Mouse (Mus musculus): ENCODE data around the gene Gorasp1.

Gene Gorasp1

DNA sequence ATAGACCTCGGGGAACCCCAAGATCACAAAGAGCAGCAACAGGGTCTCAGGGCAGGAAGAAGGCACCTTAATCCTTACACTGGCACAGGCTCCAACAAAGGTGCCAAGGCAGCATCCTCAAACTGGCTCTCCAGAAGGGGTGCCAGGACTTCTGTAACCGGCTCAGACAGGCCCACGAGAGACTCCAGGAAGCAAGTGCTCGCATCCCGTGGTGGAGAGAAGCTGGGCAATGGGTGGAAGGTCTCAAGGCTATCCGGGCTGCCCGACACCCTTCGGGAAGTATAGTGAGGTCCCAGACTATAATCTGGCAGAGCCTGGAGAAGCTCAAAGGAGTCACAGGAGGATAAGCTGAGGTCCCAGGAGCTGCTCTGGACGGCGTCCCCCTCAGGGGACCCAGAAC is 34.8 kb upstream of the Gorasp1 start:
- no peak for DNase-seq

GRCm38 (mm10) chr9:119970763-119971656 is 33.6 kb upstream of the Gorasp1 start:
- DNase-seq, result peak; percentile 88

DNA sequence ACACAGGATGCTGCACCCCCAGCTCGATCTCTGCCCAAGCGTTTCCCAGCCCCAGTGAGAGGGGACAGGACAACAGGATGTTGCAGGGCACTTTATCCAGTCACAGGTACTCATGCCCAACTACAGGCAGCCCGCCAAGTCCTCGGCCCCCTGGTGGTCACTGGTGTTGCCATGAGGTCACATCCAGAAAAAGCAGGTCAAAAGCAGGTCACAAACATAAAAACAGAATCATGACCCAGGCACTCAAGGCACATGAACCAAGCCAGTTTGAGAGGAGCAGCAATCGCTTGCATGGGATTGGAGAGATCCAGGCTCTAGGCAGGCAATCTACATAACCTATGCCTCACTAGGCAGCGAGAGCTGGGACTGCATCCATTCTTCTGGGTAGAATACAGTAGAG is 32.9 kb upstream of the Gorasp1 start:
- peak; percentile 78 for DNase-seq

- no peak for DNase-seq
Observed at GRCm38 (mm10) chr9:119969811-119970210, 32.4 kb upstream of the Gorasp1 start.

DNA sequence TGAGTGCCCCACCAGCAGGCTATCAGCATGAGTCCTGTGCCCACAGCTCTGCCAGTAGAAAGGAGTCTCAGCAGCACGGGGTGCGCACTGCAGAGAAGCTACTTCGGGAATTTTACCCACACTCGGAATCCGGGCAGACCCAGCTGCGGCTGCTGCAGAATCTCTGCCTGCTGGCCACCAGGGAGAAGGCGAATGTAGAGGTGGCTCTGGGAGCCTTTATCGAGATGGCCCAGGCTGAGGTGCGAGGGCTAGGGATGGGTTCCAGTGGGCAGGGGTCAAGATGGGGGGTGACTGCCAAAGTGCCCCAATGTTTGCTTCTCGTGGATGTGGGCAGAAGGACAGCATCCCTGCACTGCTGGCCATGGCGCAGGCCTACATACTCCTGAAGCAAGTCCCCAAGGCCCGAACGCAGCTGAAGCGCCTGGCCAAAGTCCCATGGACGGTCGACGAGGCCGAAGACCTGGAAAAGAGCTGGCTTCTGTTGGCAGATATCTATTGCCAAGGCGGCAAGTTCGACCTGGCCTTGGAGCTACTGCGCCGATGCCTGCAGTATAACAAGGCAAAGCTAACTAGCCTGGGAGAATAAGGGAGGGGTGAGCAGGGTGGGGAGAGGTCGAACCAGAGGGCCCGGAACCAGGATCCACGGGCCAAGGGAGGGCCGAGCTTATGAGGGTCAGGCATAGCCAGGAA is 29.0 kb upstream of the Gorasp1 start:
- peak; percentile 28 for DNase-seq

GRCm38 (mm10) chr9:119965186-119965585 is 27.8 kb upstream of the Gorasp1 start:
- no peak for DNase-seq

DNA sequence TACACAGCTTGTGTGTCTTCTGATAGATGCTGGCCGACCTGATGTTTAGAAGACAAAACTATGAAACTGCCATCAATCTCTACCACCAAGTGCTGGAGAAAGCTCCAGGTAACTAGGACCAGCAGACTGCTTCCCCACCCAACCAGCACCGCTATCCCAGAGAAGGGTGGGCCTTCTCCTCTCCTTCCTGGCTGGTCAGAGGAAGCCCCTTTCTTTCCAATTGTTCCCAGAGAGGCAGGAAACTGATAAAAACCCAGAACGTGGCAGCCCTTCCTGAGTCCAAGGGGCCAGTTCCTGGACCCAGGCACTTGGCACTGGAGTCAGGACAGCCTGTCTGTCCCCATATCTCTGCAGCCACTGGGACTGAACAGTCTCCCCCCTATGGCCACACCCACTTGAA is 26.8 kb upstream of the Gorasp1 start:
- DNase-seq, result no peak

- DNase-seq, result peak; percentile 59
Observed at GRCm38 (mm10) chr9:119962987-119963667, 25.8 kb upstream of the Gorasp1 start.

GRCm38 (mm10) chr9:119962216-119962615 is 24.9 kb upstream of the Gorasp1 start:
- no peak for DNase-seq

DNA sequence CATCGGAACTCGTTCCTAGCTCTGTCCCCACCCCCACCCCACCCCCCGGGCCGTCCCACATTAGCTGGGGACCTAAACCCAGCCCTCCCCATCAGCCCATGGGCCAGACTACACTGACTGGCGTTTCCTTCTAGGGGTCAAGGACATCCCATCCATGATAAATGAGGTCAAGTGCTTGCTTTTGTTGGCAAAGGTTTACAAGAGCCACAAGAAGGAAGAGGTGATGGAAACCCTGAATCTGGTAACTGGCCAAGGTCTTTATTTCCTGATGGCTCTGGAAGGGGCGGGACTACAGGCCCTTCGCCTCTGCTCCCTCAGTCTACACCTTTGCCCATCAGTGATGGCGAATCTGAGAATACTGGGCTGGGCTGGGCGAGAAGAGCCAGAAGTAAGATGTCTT is 21.5 kb upstream of the Gorasp1 start:
- DNase-seq, result no peak

GRCm38 (mm10) chr9:119951388-119951787 is 14.0 kb upstream of the Gorasp1 start:
- no peak for DNase-seq

DNA sequence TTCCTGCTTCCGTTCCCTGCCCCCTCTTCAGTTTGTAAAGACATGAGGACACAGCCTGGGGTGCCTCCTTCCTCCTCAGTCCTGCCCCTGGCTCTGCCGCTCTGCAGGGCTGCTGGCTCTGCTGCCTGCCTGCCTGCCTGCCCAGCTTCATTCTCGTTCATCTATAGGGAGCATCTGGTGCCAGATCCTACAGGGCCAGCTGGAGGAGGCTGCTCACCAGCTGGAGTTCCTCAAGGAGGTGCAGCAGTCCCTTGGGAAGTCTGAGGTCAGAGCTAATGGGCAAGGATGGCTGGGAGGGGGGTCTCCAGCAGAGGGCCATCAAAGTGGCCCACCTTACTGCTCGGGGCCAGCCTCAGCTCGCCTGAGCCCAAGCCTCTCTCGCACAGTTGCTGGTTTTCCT is 13.1 kb upstream of the Gorasp1 start:
- no peak for DNase-seq

DNA sequence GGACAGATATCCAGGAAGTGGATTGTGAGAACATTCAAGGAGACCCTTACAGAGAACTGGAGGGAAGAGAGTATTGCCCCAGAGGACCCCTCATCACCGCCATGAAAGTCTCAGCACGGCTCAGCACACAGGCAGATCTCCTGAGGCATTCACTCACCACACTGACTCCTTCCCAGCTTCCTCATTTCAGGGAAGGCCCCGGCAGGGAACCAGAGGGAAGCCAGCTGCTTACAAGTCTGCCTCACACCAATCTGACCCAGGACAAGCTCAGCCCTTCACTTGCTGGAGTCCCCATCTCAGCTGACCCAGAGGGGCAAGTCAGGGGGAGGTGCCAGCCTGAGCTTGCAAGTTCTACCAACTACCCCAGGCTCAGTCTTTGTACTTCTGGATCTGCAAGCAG is 11.4 kb upstream of the Gorasp1 start:
- DNase-seq, result no peak

DNA sequence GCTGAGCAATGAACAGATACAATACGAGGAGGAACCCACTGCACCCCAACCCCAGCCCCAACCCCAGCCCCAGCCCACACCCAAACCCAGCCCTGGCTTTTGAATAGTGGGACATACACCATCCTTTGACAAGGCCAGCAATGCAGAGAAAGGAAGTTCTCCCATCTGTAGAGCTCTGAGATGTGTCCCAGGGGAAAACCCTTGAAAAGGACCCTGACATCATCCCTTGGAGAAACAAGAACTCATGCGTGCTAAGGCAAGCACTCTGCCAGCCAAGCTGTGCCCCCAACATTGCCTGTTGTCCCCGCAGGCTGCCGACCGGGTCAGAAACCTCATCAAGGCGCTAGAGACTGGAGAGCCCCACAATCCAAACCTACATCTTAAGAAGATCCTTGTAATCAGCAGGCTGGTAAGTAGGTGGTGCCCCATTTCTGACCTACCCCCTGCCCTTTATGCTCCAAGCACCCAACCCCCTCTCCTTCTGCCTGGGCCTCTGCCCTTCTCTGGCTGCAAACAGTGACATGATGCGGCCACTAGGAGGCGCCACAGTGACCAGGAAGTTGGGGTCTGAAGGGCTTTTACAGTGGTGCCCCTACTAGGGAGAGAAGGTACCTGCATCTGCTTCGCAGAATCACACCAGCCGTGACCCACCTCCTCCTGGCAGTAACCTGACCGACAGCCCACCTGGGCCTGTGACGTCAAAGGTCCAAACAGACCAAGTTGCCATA is 8.0 kb upstream of the Gorasp1 start:
- no peak for DNase-seq

- DNase-seq, result no peak
Observed at GRCm38 (mm10) chr9:119943326-119943725, 6.0 kb upstream of the Gorasp1 start.

DNA sequence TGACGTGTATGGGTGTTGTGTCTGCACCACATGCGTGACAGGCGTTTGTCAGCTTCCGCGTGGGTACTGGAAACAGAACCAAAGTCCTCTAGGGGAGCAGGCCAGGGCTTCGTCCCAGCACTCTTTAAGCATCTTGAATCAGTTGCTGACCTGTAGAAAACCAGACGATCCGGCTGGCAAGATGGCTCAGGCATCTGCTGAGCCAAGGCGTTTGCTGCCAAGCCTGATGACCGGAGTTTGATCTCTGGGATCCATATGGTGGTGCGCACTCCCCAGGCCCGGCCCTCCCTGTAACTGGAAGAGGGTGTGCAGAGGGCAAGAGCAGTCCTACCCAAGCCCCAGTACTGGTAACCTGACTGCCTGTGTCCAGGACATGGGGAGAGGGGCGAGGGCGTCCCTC is 4.5 kb upstream of the Gorasp1 start:
- DNase-seq, result no peak

DNA sequence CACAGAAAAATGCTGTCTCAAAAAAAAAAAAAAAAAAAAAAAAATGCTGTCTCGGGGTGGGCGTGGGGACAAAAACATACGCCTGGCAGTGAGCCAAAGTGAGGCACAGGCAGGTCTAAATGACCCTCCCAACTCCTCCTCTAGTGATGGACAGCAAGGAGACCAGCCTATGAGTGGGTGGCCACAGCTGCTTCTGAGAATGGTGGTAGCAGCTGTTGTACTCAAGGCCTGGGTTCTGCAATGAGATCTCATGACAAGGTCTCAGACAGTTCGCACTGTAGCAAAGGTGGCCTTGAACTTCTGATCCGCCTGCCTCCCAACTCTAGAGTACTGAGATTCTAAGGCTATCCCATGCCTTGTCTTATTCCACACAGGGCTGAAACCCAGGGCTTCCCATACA is 4.0 kb upstream of the Gorasp1 start:
- no peak for DNase-seq

DNA sequence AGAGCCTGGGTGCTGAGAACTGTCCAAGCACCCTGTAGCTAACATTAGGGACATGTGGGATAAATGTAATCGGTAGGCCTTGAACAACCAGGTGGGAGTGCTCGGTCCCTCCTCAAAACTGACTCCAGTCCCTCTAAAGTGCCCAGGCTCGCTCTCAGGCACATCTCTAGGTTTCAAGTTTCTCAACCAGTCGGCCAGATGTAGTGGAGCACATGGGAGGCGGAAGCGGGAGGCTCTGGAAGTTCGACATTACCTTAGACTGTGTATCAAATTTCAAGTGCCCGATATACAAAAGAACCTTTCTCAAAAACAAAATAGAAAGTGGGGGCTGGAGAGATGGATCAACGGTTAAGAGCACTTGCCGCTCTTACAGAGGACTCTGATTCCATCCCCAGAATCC is 2.3 kb upstream of the Gorasp1 start:
- no peak for DNase-seq

- no peak for DNase-seq
Observed at GRCm38 (mm10) chr9:119938496-119938895, 1.1 kb upstream of the Gorasp1 start.

GRCm38 (mm10) chr9:119933675-119934074 is 3.7 kb downstream of the Gorasp1 start:
- no peak for DNase-seq

GRCm38 (mm10) chr9:119932358-119932757 is 5.0 kb downstream of the Gorasp1 start:
- no peak for DNase-seq

GRCm38 (mm10) chr9:119926497-119926896 is 10.9 kb downstream of the Gorasp1 start:
- no peak for DNase-seq

GRCm38 (mm10) chr9:119925729-119926128 is 11.6 kb downstream of the Gorasp1 start:
- no peak for DNase-seq

Measured in cerebellum, adult 11-12 months (tissue).